Mouse (Mus musculus): ENCODE data around the gene H2afv. TPM values are rescaled to one million over a fixed set of nuclear protein-coding genes. Genes with fewer than 3 reads are reported as not detected.

H2afv gene
- 261 and 304 TPM in 2 replicates for polyA plus RNA-seq (2015; fragmentation: Nextera tagmentation; extraction: Ambion mirVana)

GRCm38 (mm10) chr11:6444077-6444853 is at the start of gene H2afv:
Gene H2afv (minus strand): TSS chr11:6444443.

GRCm38 (mm10) chr11:6475867-6476484 is 31.7 kb upstream of the H2afv start, which contains the start of gene Purb:
Gene Purb (minus strand): TSS chr11:6475917.

GRCm38 (mm10) chr11:6414751-6415550 is 29.3 kb downstream of the H2afv start, which contains the start of gene Ppia:
Gene Ppia (plus strand): TSS chr11:6415443.

GRCm38 (mm10) chr11:6388726-6389413 is 55.4 kb downstream of the H2afv start, which contains the start of gene Zmiz2:
Gene Zmiz2 (plus strand): TSS chr11:6389074.

Small RNAs within 50 kb of the gene (microRNA-seq; reads per million reads assigned to microRNA genes)
- gene Gm22123 (ENCODE audit: borderline replicate concordance, insufficient number of aligned reads) (not detected), gene Mir7651 (ENCODE audit: borderline replicate concordance, insufficient number of aligned reads) (1.8 reads per million)

Other genes with a start within 250 kb of the H2afv start
- gene A730071L15Rik, start 244.4 kb downstream of the H2afv start, polyA plus RNA-seq (2015; fragmentation: Nextera tagmentation; extraction: Ambion mirVana) = 0.40 and 0.47 TPM in 2 replicates
- gene Nudcd3, start 244.0 kb downstream of the H2afv start, polyA plus RNA-seq (2015; fragmentation: Nextera tagmentation; extraction: Ambion mirVana) = 23.1 and 26.0 TPM in 2 replicates
- 0.39 TPM in 1 of 2 replicates, not detected in the other for gene Npc1l1, start 214.3 kb downstream of the H2afv start, polyA plus RNA-seq (2015; fragmentation: Nextera tagmentation; extraction: Ambion mirVana)
- gene Ddx56, start 176.7 kb downstream of the H2afv start, polyA plus RNA-seq (2015; fragmentation: Nextera tagmentation; extraction: Ambion mirVana) = 45.9 and 67.8 TPM in 2 replicates
- 109 and 133 TPM in 2 replicates for gene Tmed4, start 169.6 kb downstream of the H2afv start, polyA plus RNA-seq (2015; fragmentation: Nextera tagmentation; extraction: Ambion mirVana)
- gene Ogdh, start 152.8 kb downstream of the H2afv start, polyA plus RNA-seq (2015; fragmentation: Nextera tagmentation; extraction: Ambion mirVana) = 66.6 and 113 TPM in 2 replicates
- 6.6 and 9.3 TPM in 2 replicates for gene Zmiz2, start 55.4 kb downstream of the H2afv start, polyA plus RNA-seq (2015; fragmentation: Nextera tagmentation; extraction: Ambion mirVana)
- gene Ppia, start 29.0 kb downstream of the H2afv start, polyA plus RNA-seq (2015; fragmentation: Nextera tagmentation; extraction: Ambion mirVana) = 5,985 and 7,192 TPM in 2 replicates
- gene Purb, start 31.5 kb upstream of the H2afv start, polyA plus RNA-seq (2015; fragmentation: Nextera tagmentation; extraction: Ambion mirVana) = 10.9 and 13.8 TPM in 2 replicates
- 1.7 and 1.8 TPM in 2 replicates for gene Myo1g, start 76.5 kb upstream of the H2afv start, polyA plus RNA-seq (2015; fragmentation: Nextera tagmentation; extraction: Ambion mirVana)
- gene Ccm2, start 102.4 kb upstream of the H2afv start, polyA plus RNA-seq (2015; fragmentation: Nextera tagmentation; extraction: Ambion mirVana) = 52.5 and 56.5 TPM in 2 replicates
- gene Nacad, start 161.6 kb upstream of the H2afv start, polyA plus RNA-seq (2015; fragmentation: Nextera tagmentation; extraction: Ambion mirVana) = 10.3 and 27.2 TPM in 2 replicates
- 15.0 and 23.2 TPM in 2 replicates for gene Tbrg4, start 181.6 kb upstream of the H2afv start, polyA plus RNA-seq (2015; fragmentation: Nextera tagmentation; extraction: Ambion mirVana)
- gene Wap, start 194.2 kb upstream of the H2afv start, polyA plus RNA-seq (2015; fragmentation: Nextera tagmentation; extraction: Ambion mirVana) = not detected in 2 replicates
- gene Ramp3, start 214.1 kb upstream of the H2afv start, polyA plus RNA-seq (2015; fragmentation: Nextera tagmentation; extraction: Ambion mirVana) = 16.0 and 17.1 TPM in 2 replicates

All from adrenal gland, postnatal 0 days (tissue).